In the genomic region with DNA sequence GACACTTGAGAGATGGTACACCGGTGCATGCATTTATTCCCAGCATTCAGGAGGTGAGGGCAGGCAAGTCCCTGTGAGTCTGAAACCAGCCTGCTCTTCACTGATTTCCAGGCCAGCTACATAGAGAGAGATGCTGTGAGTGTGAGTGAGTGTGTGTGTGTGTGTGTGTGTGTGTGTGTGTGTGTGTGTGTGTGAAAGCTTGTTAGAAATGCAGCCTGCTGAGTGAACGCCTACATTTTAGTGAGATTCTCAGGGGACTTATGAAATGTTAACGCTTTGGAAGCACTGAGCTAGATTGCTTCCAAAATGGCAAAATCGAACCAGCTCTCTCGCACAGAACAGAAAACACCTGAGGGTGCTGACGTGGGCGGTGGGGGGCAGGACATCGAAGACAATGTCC, we compare ENCODE assay signal across 22 mouse cellular contexts. TPM values are rescaled to one million over a fixed set of nuclear protein-coding genes. Genes with fewer than 3 reads are reported as not detected.
A peak's percentile ranks its signal among the peaks of the same experiment; 100 is the strongest.
DNase-seq lines count a peak whose midpoint lies in the region; ATAC-seq lines count a peak whose summit lies in the region.
"Had no signal": no experiment of that assay in that cellular context is flagged by ENCODE, and none has a peak within 500 bp of the region (broad histone marks: within the 10 kb centered on the region; RNA-seq: fewer than 3 reads in every experiment).

No protein-coding gene starts in this region.

- H3K36me3 ChIP-seq in kidney, embryonic 15.5 days = no peaks in the 10 kb centered on the region
- H3K36me3 ChIP-seq: hindbrain, embryonic 15.5 days; liver, embryonic 13.5 days; midbrain, embryonic 10.5 days; neural tube, embryonic 12.5 days had no signal

- H3K4me1 ChIP-seq in kidney, embryonic 15.5 days = 0 out of 2 replicates have a peak, but pooled peaks cover 5% of the 10 kb centered on the region

- DNase-seq in layer of hippocampus, adult 11-12 months (ENCODE audit: low spot score) = peak; percentile 48
- no peak for DNase-seq in layer of hippocampus, postnatal 10 days (ENCODE audit: low spot score in 2 of 2)
- peak; percentile 8 for DNase-seq in layer of hippocampus, adult 9-10 months (ENCODE audit: low spot score)
- DNase-seq in left cerebral cortex, postnatal 36 days (ENCODE audit: low spot score in 2 of 2) = peak; percentile 42 to 47
- DNase-seq in lung, postnatal 4 days = no peak
- no peak for DNase-seq in spleen, postnatal 36 days (ENCODE audit: low spot score in 2 of 2)
- DNase-seq: adrenal gland, postnatal 25 days; cerebellum, postnatal 25 days; gastrocnemius, adult 2 months; kidney, postnatal 10 days; liver, embryonic 13.5 days; thymus, adult 2 months had no signal

- no peak overlapping the region for H3K27ac ChIP-seq in kidney, embryonic 15.5 days
- H3K27ac ChIP-seq: gastrocnemius, adult 2 months; hindbrain, embryonic 15.5 days; liver, embryonic 13.5 days; midbrain, embryonic 10.5 days; neural tube, embryonic 12.5 days had no signal

- intact Hi-C loops in left cerebral cortex, postnatal 36 days (cut with DNase I) = no loop called here

- WGBS in kidney, embryonic 15.5 days = 81% methylated on average over 8 of the region's 8 CpGs

- no peaks in the 10 kb centered on the region for H3K9me3 ChIP-seq in kidney, embryonic 15.5 days (replicated peaks)
- H3K9me3 ChIP-seq: hindbrain, embryonic 15.5 days; liver, embryonic 13.5 days; midbrain, embryonic 10.5 days; neural tube, embryonic 12.5 days had no signal

- peak; percentile 78 for ATAC-seq in frontal cortex, adult (ENCODE audit: low TSS enrichment)
- no peak for ATAC-seq in kidney, embryonic 15.5 days (replicated peaks; ENCODE audit: low FRiP score)
- ATAC-seq: activated CD4-positive, CD25-positive, alpha-beta regulatory T cell, adult 4 months; intestine, postnatal 0 days had no signal

- H3K27me3 ChIP-seq in kidney, embryonic 15.5 days = no peaks in the 10 kb centered on the region
- H3K27me3 ChIP-seq: hindbrain, embryonic 15.5 days; neural tube, embryonic 12.5 days had no signal

- no peak overlapping the region for H3K4me2 ChIP-seq in kidney, embryonic 15.5 days
- H3K4me2 ChIP-seq: hindbrain, embryonic 15.5 days; liver, embryonic 13.5 days; neural tube, embryonic 12.5 days had no signal

- H3K9ac ChIP-seq in kidney, embryonic 15.5 days = no peak overlapping the region
- H3K9ac ChIP-seq: hindbrain, embryonic 15.5 days; liver, embryonic 13.5 days; neural tube, embryonic 12.5 days had no signal

- no peak overlapping the region for H3K4me3 ChIP-seq in kidney, embryonic 15.5 days (replicated peaks)
- H3K4me3 ChIP-seq: gastrocnemius, adult 2 months; hindbrain, embryonic 15.5 days; liver, embryonic 13.5 days; midbrain, embryonic 10.5 days; neural tube, embryonic 12.5 days had no signal

RNA-seq across cellular contexts. Expression of gene Chit1, which starts 35.0 kb away (rescaled TPM):
- total RNA-seq in layer of hippocampus, postnatal 10 days (2021) = under 1 TPM; 0.51 to 0.53 TPM
- under 1 TPM; 0.23 to 0.30 TPM for total RNA-seq in left cerebral cortex, postnatal 36 days (2021)
- polyA plus RNA-seq in kidney, embryonic 15.5 days (2015; fragmentation: Nextera tagmentation; extraction: Ambion mirVana) = 0.30 and 0.31 TPM in 2 replicates
- total RNA-seq: adrenal gland, postnatal 25 days; gastrocnemius, adult 2 months; heart, postnatal 25 days had no signal
- polyA plus RNA-seq: activated CD4-positive, CD25-positive, alpha-beta regulatory T cell, adult 4 months; embryonic facial prominence, embryonic 11.5 days; intestine, postnatal 0 days; limb, embryonic 11.5 days; midbrain, embryonic 10.5 days had no signal

RNA-seq across cellular contexts. Expression of gene Chil1, which starts 35.9 kb away (rescaled TPM):
- total RNA-seq in layer of hippocampus, postnatal 10 days (2021) = 1 to 10 TPM; 5.4 to 6.5 TPM
- 10 to 100 TPM; 12.0 to 12.4 TPM for total RNA-seq in left cerebral cortex, postnatal 36 days (2021)
- 1.7 and 2.2 TPM in 2 replicates for polyA plus RNA-seq in kidney, embryonic 15.5 days (2015; fragmentation: Nextera tagmentation; extraction: Ambion mirVana)
- polyA plus RNA-seq: activated CD4-positive, CD25-positive, alpha-beta regulatory T cell, adult 4 months had no signal

RNA-seq across cellular contexts. Expression of gene Mybph, which starts 47.2 kb away (rescaled TPM):
- total RNA-seq in layer of hippocampus, postnatal 10 days (2021) = not detected
- under 1 TPM in 1 of 2 experiments, not detected in 1; 0.27 TPM for total RNA-seq in left cerebral cortex, postnatal 36 days (2021)
- polyA plus RNA-seq in kidney, embryonic 15.5 days (2015; fragmentation: Nextera tagmentation; extraction: Ambion mirVana) = 6.1 and 9.3 TPM in 2 replicates
- total RNA-seq: adrenal gland, postnatal 25 days; heart, postnatal 25 days had no signal
- polyA plus RNA-seq: activated CD4-positive, CD25-positive, alpha-beta regulatory T cell, adult 4 months; intestine, postnatal 0 days had no signal

Comparison
In these comparisons a context has a peak if more than half of its experiments do, and no peak if none do; other contexts are left out.
1. DNase-seq: peak in layer of hippocampus, adult 11-12 months (single experiment), layer of hippocampus, adult 9-10 months (single experiment) and left cerebral cortex, postnatal 36 days (2 of 2); none in layer of hippocampus, postnatal 10 days (0 of 2), lung, postnatal 4 days (0 of 2) and spleen, postnatal 36 days (0 of 2).